Mouse (Mus musculus): ENCODE measurements around the gene Fndc8. TPM values are rescaled to one million over a fixed set of nuclear protein-coding genes. Genes with fewer than 3 reads are reported as not detected.

Fndc8 gene
- polyA plus RNA-seq, 1 experiment from 2014 or later = 0.35 TPM

Other genes with a start within 250 kb of the Fndc8 start
- 0.38 and 0.47 TPM in 2 replicates for gene Cct6b, start 127.8 kb upstream of the Fndc8 start, polyA plus RNA-seq (2014; fragmentation: Nextera tagmentation; extraction: Ambion mirVana)
- gene Zfp830, start 127.8 kb upstream of the Fndc8 start, polyA plus RNA-seq (2014; fragmentation: Nextera tagmentation; extraction: Ambion mirVana) = 24.4 and 27.1 TPM in 2 replicates
- 22.9 and 25.4 TPM in 2 replicates for gene Lig3, start 111.0 kb upstream of the Fndc8 start, polyA plus RNA-seq (2014; fragmentation: Nextera tagmentation; extraction: Ambion mirVana)
- 3.7 and 3.8 TPM in 2 replicates for gene Rffl, start 20.9 kb upstream of the Fndc8 start, polyA plus RNA-seq (2014; fragmentation: Nextera tagmentation; extraction: Ambion mirVana)
- gene Rad51d, start 1.5 kb upstream of the Fndc8 start, polyA plus RNA-seq (2014; fragmentation: Nextera tagmentation; extraction: Ambion mirVana) = 15.0 and 15.8 TPM in 2 replicates
- 18.8 and 19.0 TPM in 2 replicates for gene Nle1, start 16.3 kb downstream of the Fndc8 start, polyA plus RNA-seq (2014; fragmentation: Nextera tagmentation; extraction: Ambion mirVana)
- gene Unc45b, start 18.4 kb downstream of the Fndc8 start, polyA plus RNA-seq (2014; fragmentation: Nextera tagmentation; extraction: Ambion mirVana) = 206 and 211 TPM in 2 replicates
- 6.2 and 6.8 TPM in 2 replicates for gene Slfn5, start 59.2 kb downstream of the Fndc8 start, polyA plus RNA-seq (2014; fragmentation: Nextera tagmentation; extraction: Ambion mirVana)
- gene Slfn9, start 99.7 kb downstream of the Fndc8 start, polyA plus RNA-seq (2014; fragmentation: Nextera tagmentation; extraction: Ambion mirVana) = 12.4 and 13.8 TPM in 2 replicates
- gene Slfn8, start 128.7 kb downstream of the Fndc8 start, polyA plus RNA-seq (2014; fragmentation: Nextera tagmentation; extraction: Ambion mirVana) = 0.58 TPM in 2 replicates
- 4.5 and 5.5 TPM in 2 replicates for gene Slfn2, start 173.0 kb downstream of the Fndc8 start, polyA plus RNA-seq (2014; fragmentation: Nextera tagmentation; extraction: Ambion mirVana)
- gene Slfn1, start 224.7 kb downstream of the Fndc8 start, polyA plus RNA-seq (2014; fragmentation: Nextera tagmentation; extraction: Ambion mirVana) = 0.11 and 0.80 TPM in 2 replicates

Measured in heart, embryonic 14.5 days (tissue).